Mouse (Mus musculus) embryonic facial prominence, embryonic 14.5 days (tissue): ENCODE measurements around the gene Rabggtb. TPM values are rescaled to one million over a fixed set of nuclear protein-coding genes. Genes with fewer than 3 reads are reported as not detected.
A peak's percentile ranks its signal among the peaks of the same experiment; 100 is the strongest.

ENCODE experiments used
- ATAC-seq: fragments of 200-750 bp; cut with Nextera tagmentation; 2 replicates; pipeline ENCODE4 v1.8.0; 2017; ENCODE audit warnings: low read depth, moderate number of reproducible peaks, moderate TSS enrichment
- DNase-seq: peaks from one replicate; pipeline ENCODE4 v3.0.0-alpha.2; 2015; ENCODE audit warnings: low spot score
- H3K27ac ChIP-seq: fragments of 300-500 bp; sonication (generic); replicated peaks from 2 replicates; pipeline ENCODE4 v1.5.1; 2014; ENCODE audit warnings: low read depth, mild to moderate bottlenecking, low read length, moderate library complexity
- H3K27me3 ChIP-seq: fragments of 300-500 bp; sonication (generic); replicated peaks from 2 replicates; pipeline ENCODE4 v1.6.1; 2014; ENCODE audit warnings: low read length; ENCODE audit not compliant: control insufficient read depth, insufficient read depth
- H3K36me3 ChIP-seq: fragments of 300-500 bp; sonication (generic); 2 replicates; pipeline ENCODE4 v1.6.1; 2014; ENCODE audit warnings: low read length, mixed read lengths; ENCODE audit not compliant: control insufficient read depth, insufficient read depth
- H3K4me1 ChIP-seq: fragments of 300-500 bp; sonication (generic); 2 replicates; pipeline ENCODE4 v1.6.1; 2014; ENCODE audit warnings: antibody characterized with exemption, low read length; ENCODE audit not compliant: control insufficient read depth, insufficient read depth
- H3K4me2 ChIP-seq: fragments of 300-500 bp; sonication (generic); 2 replicates; pipeline ENCODE4 v1.6.1; 2014; ENCODE audit warnings: low read depth, mild to moderate bottlenecking, low read length, moderate library complexity, mixed read lengths
- H3K4me3 ChIP-seq: fragments of 300-500 bp; sonication (generic); 2 replicates; pipeline ENCODE4 v1.5.1; 2014; ENCODE audit warnings: low read depth, mild to moderate bottlenecking, low read length
- H3K9ac ChIP-seq: fragments of 300-500 bp; sonication (generic); 2 replicates; pipeline ENCODE4 v1.6.1; 2014; ENCODE audit warnings: low read depth, mild to moderate bottlenecking, low read length, moderate library complexity, mixed read lengths
- H3K9me3 ChIP-seq: fragments of 300-500 bp; sonication (generic); 2 replicates; pipeline ENCODE4 v1.6.1; 2016; ENCODE audit warnings: low read length; ENCODE audit not compliant: control insufficient read depth
- WGBS: fragments of 180-500 bp; shearing (Covaris S2); extraction: QIAGEN DNeasy Blood & Tissue Kit; methylation state at CpG from one replicate; pipeline ENCODE4 v1.1.7; 2014; 5-methylcytosine and 5-hydroxymethylcytosine counted together
- polyA plus RNA-seq: library from polyadenylated mRNA; unstranded; fragments of >200 nt; fragmentation: Nextera tagmentation; extraction: Ambion mirVana; gene quantifications from 2 replicates; pipeline ENCODE4 v1.2.1, GENCODE M21; 2014

The Rabggtb gene
- 54.0 and 56.2 TPM in 2 replicates for polyA plus RNA-seq

DNA sequence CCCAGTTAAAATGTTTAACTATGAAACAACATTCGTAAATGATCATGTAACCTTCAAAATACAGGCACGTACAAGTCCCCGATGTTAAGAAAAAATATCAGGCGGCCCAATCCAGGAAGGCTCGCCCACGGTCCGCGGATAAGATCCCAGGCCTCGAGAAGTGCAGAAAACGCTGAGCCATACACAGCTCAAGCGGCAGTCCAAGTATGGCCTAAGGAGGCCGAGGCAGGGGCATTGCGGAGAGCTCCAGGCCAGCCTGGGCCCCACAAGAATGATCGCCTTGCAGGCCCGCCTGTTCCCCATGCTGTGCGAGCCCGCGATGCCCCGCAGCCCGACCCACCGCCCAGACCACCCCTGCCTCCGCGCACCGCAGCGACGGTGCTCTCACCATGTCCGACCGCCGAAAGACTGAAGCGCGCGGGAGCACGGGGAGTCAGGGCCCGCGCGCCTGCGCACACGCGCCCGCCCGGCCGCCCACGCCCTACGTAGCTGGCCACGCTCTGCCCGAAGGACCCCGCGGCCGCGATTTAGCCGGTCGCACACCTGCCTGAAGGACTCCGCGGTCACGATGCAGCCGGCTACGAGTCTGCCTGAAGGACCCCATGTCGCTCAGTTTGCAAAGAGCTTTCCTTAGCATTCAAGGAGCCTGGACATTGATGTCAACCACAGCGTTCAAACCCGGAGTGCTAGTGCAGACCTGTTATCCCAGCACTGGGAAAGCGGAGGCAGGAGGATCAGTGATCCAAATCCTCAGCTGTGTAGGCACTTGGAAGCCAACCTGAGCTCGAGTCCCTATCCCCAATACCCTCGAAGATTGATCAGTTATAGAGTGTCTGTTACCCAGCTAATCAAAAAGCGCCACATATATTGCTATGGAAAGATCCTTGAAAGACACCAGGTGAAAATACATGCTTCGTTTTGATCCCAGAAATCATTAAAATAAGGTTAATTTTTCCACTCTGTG, at the start of gene Rabggtb:
TSS of gene Rabggtb (minus strand) at position 464 of the 964 bp plus-strand sequence.
- ATAC-seq (peak; percentile 97), DNase-seq (peak; percentile 95)
- Histone ChIP-seq H3K9me3 (no peaks in the 10 kb centered on the region), H3K4me2 (peak within 1 kb of the TSS; percentile 76), H3K4me1 (peaks cover 23% of the 10 kb centered on the region), H3K27ac (peak within 1 kb of the TSS; percentile 89), H3K9ac (peak within 1 kb of the TSS; percentile 97), H3K36me3 (peaks cover 39% of the 10 kb centered on the region), H3K27me3 (no peaks in the 10 kb centered on the region), H3K4me3 (peak within 1 kb of the TSS; percentile 96)
- WGBS: under 1% methylated on average over 36 of the region's 65 CpGs

DNA sequence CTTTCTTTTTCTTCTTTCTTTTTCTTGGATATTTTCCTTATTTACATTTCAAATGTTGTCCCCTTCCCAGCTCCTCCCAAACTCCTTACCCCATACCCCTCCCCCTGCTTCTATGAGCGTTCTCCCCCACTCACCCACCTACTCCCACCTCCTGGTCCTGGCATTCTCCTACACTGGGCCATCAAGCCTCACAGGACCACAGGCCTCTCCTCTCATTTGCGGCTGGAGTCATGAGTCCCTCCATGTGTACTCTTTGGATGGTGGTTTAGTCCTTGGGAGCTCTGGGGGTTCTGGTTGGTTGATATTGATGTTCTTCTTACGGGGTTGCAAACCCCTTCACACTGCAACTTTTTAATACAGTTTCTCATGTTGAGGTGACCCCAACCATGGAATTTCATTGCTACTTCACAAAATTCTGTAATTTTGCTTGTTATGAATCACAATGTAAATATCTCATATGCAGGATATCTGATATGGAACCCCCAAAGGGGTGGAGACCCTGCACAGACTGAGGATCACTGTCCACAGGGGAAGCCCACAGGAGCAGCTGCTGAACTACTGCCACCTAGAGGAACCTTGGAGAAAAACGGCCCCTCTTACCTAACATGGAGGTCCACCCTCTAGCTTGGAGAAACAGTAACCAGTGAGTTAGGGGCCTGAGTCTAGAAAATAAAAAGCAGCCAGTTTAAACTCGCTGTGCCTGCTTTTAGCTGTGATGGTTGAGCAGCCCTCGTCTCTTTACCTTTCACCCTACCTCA, 49.0 kb upstream of the Rabggtb start:
- Histone ChIP-seq H3K4me3 (no peak overlapping the region), H3K9me3 (no peaks in the 10 kb centered on the region), H3K9ac (no peak overlapping the region), H3K36me3 (no peaks in the 10 kb centered on the region), H3K27ac (no peak overlapping the region), H3K4me2 (no peak overlapping the region), H3K4me1 (no peaks in the 10 kb centered on the region), H3K27me3 (no peaks in the 10 kb centered on the region)
- WGBS: 73% methylated on average over 6 of the region's 6 CpGs
- DNase-seq (no peak), ATAC-seq (no peak)

- ATAC-seq: 0 out of 2 replicates have a peak, but pooled peaks have one; percentile 16
- H3K27ac ChIP-seq: no peak overlapping the region
- no peak overlapping the region for H3K9ac ChIP-seq
- H3K4me2 ChIP-seq: no peak overlapping the region
- no peak overlapping the region for H3K4me3 ChIP-seq
- DNase-seq: no peak
- no peaks in the 10 kb centered on the region for H3K4me1 ChIP-seq
- WGBS: 52% methylated on average over 2 of the region's 2 CpGs
- H3K36me3 ChIP-seq: no peaks in the 10 kb centered on the region
- no peaks in the 10 kb centered on the region for H3K27me3 ChIP-seq
- no peaks in the 10 kb centered on the region for H3K9me3 ChIP-seq
These were observed 48.1 kb upstream of the Rabggtb start for GRCm38 (mm10) chr3:153960884-153961283.

GRCm38 (mm10) chr3:153959731-153960207, 47.0 kb upstream of the Rabggtb start:
- H3K4me1 ChIP-seq: no peaks in the 10 kb centered on the region
- H3K36me3 ChIP-seq: no peaks in the 10 kb centered on the region
- H3K9ac ChIP-seq: no peak overlapping the region
- no peaks in the 10 kb centered on the region for H3K27me3 ChIP-seq
- no peak overlapping the region for H3K4me3 ChIP-seq
- no peak overlapping the region for H3K4me2 ChIP-seq
- no peak overlapping the region for H3K27ac ChIP-seq
- ATAC-seq (no peak), DNase-seq (no peak)
- H3K9me3 ChIP-seq: no peaks in the 10 kb centered on the region
- WGBS: 87% methylated on average over 9 of the region's 9 CpGs

DNA sequence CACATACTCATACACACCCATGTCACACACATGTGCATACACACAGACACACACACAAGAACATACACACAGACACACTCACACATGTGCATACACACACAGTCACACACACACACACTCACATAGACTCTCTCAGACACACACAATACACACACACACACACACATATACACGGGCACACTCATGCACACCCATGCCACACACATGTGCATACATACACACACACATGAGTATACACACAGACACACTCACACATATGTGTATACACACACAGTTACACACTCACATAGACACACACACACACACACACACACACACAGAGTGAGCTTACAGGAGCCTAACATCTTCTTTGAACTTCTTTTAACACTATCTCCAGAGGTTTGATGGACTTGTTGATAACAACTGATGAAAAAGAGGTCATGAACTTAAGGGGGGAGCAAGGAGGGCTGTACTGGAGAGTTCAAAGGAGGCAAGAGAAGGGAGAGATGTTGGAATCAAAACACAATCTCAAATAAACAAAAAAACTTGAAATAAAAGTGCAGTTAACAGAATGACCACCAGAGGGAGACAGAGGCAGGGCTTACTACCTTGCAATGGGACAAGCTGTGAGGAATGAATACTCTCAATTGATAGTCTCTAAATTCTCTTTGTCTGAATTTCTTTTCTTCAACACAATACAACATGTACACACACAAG, 46.4 kb upstream of the Rabggtb start:
- H3K4me3 ChIP-seq: no peak overlapping the region
- DNase-seq: peak; percentile 31
- no peak for ATAC-seq
- H3K27me3 ChIP-seq: no peaks in the 10 kb centered on the region
- H3K36me3 ChIP-seq: no peaks in the 10 kb centered on the region
- no peak overlapping the region for H3K4me2 ChIP-seq
- no peaks in the 10 kb centered on the region for H3K4me1 ChIP-seq
- no peaks in the 10 kb centered on the region for H3K9me3 ChIP-seq
- WGBS: 81% methylated on average over 1 of the region's 1 CpGs
- H3K9ac ChIP-seq: no peak overlapping the region
- no peak overlapping the region for H3K27ac ChIP-seq

- H3K4me2 ChIP-seq: no peak overlapping the region
- ATAC-seq (no peak), DNase-seq (no peak)
- no peaks in the 10 kb centered on the region for H3K4me1 ChIP-seq
- 79% methylated on average over 5 of the region's 5 CpGs for WGBS
- no peaks in the 10 kb centered on the region for H3K27me3 ChIP-seq
- H3K36me3 ChIP-seq: no peaks in the 10 kb centered on the region
- H3K27ac ChIP-seq: no peak overlapping the region
- no peaks in the 10 kb centered on the region for H3K9me3 ChIP-seq
- H3K4me3 ChIP-seq: no peak overlapping the region
- no peak overlapping the region for H3K9ac ChIP-seq
These were observed 45.1 kb upstream of the Rabggtb start for GRCm38 (mm10) chr3:153957916-153958315.

- WGBS: 54% methylated on average over 2 of the region's 2 CpGs
- no peak overlapping the region for H3K27ac ChIP-seq
- ATAC-seq: no peak
These were observed 35.4 kb upstream of the Rabggtb start for GRCm38 (mm10) chr3:153948176-153948575.

GRCm38 (mm10) chr3:153947271-153947670, 34.5 kb upstream of the Rabggtb start:
- no peak overlapping the region for H3K9ac ChIP-seq
- no peaks in the 10 kb centered on the region for H3K36me3 ChIP-seq
- no peaks in the 10 kb centered on the region for H3K9me3 ChIP-seq
- 77% methylated on average over 4 of the region's 4 CpGs for WGBS
- H3K27me3 ChIP-seq: no peaks in the 10 kb centered on the region
- no peak overlapping the region for H3K4me3 ChIP-seq
- DNase-seq (no peak), ATAC-seq (no peak)
- H3K4me1 ChIP-seq: peaks cover 12% of the 10 kb centered on the region
- H3K4me2 ChIP-seq: no peak overlapping the region
- no peak overlapping the region for H3K27ac ChIP-seq

More at GRCm38 (mm10) chr3:153948176-153948575, 35.4 kb upstream of the Rabggtb start:
- H3K27me3 ChIP-seq: no peaks in the 10 kb centered on the region
- DNase-seq: no peak
- H3K4me2 ChIP-seq: no peak overlapping the region
- no peak overlapping the region for H3K4me3 ChIP-seq
- no peak overlapping the region for H3K9ac ChIP-seq
- no peaks in the 10 kb centered on the region for H3K36me3 ChIP-seq
- peaks cover 4% of the 10 kb centered on the region; the same call in 1 of the 2 replicates for H3K4me1 ChIP-seq
- no peaks in the 10 kb centered on the region for H3K9me3 ChIP-seq
